Mouse (Mus musculus) lung, embryonic 15.5 days (tissue): ENCODE data around the gene Bod1l. TPM values are rescaled to one million over a fixed set of nuclear protein-coding genes. Genes with fewer than 3 reads are reported as not detected.

Experiments used
- ATAC-seq: fragments of 200-750 bp; cut with Nextera tagmentation; 2 replicates; pipeline ENCODE4 v1.8.0; 2017; ENCODE audit warnings: moderate number of reproducible peaks, borderline replicate concordance; ENCODE audit not compliant: low FRiP score, low TSS enrichment; ENCODE audit errors: extremely low read depth
- H3K27ac ChIP-seq: fragments of 300-500 bp; sonication (generic); 2 replicates; pipeline ENCODE4 v1.5.1; 2015; ENCODE audit warnings: moderate library complexity, mild to moderate bottlenecking, inconsistent platforms
- H3K27me3 ChIP-seq: fragments of 300-500 bp; sonication (generic); 2 replicates; pipeline ENCODE4 v1.6.1; 2015; ENCODE audit warnings: inconsistent platforms
- H3K36me3 ChIP-seq: fragments of 300-500 bp; sonication (generic); 2 replicates; pipeline ENCODE4 v1.6.1; 2015; ENCODE audit warnings: inconsistent platforms
- H3K4me1 ChIP-seq: fragments of 300-500 bp; sonication (generic); 2 replicates; pipeline ENCODE4 v1.6.1; 2015; ENCODE audit warnings: inconsistent platforms
- H3K4me2 ChIP-seq: fragments of 300-500 bp; sonication (generic); 2 replicates; pipeline ENCODE4 v1.6.1; 2015; ENCODE audit warnings: inconsistent platforms, mild to moderate bottlenecking, moderate library complexity
- H3K4me3 ChIP-seq: fragments of 300-500 bp; sonication (generic); 2 replicates; pipeline ENCODE4 v1.5.1; 2015; ENCODE audit warnings: mild to moderate bottlenecking, inconsistent platforms
- H3K9ac ChIP-seq: fragments of 300-500 bp; sonication (generic); 2 replicates; pipeline ENCODE4 v1.6.1; 2015; ENCODE audit warnings: inconsistent platforms
- H3K9me3 ChIP-seq: fragments of 300-500 bp; sonication (generic); 2 replicates; pipeline ENCODE4 v1.6.1; 2016; ENCODE audit warnings: inconsistent platforms
- WGBS: fragments of 180-500 bp; shearing (Covaris S2); methylation state at CpG from one replicate; pipeline ENCODE4 v1.1.7; 2015; 5-methylcytosine and 5-hydroxymethylcytosine counted together
- polyA plus RNA-seq: library from polyadenylated mRNA; unstranded; fragments of >200 nt; fragmentation: Nextera tagmentation; extraction: Ambion mirVana; gene quantifications from 2 replicates; pipeline ENCODE4 v1.2.1, GENCODE M21; 2015

Gene Bod1l
- polyA plus RNA-seq, 1 experiment from 2014 or later, result 24.0 TPM

- peaks cover 92% of the 10 kb centered on the region for H3K27me3 ChIP-seq
- peak within 1 kb of the TSS; percentile 33 for H3K4me3 ChIP-seq
- H3K36me3 ChIP-seq, result no peaks in the 10 kb centered on the region
- peaks cover 23% of the 10 kb centered on the region for H3K4me1 ChIP-seq
- under 1% methylated on average over 71 of the region's 79 CpGs for WGBS
- H3K9ac ChIP-seq, result no peak within 1 kb of the TSS
- ATAC-seq, result peak; percentile 32
- no peaks in the 10 kb centered on the region for H3K9me3 ChIP-seq
- no peak within 1 kb of the TSS for H3K27ac ChIP-seq
- H3K4me2 ChIP-seq, result peak within 1 kb of the TSS; percentile 67
These were observed 80.1 kb downstream of the Bod1l start, which contains the start of gene Nkx3-2 for GRCm38 (mm10) chr5:41763731-41764721. Nkx3-2 (minus strand) TSS chr5:41764501.

- peaks cover 23% of the 10 kb centered on the region for H3K4me1 ChIP-seq
- ATAC-seq, result 0 out of 2 replicates have a peak, but pooled peaks have one; percentile 56
- H3K27me3 ChIP-seq, result peaks cover 94% of the 10 kb centered on the region
- WGBS, result 2% methylated on average over 40 of the region's 41 CpGs
- H3K27ac ChIP-seq, result no peak overlapping the region
- H3K4me3 ChIP-seq, result peak overlapping the region; percentile 33
- no peak overlapping the region for H3K9ac ChIP-seq
- H3K9me3 ChIP-seq, result no peaks in the 10 kb centered on the region
- no peaks in the 10 kb centered on the region for H3K36me3 ChIP-seq
- H3K4me2 ChIP-seq, result peak overlapping the region; percentile 67
These were observed 81.0 kb downstream of the Bod1l start for GRCm38 (mm10) chr5:41762947-41763730.

- H3K4me1 ChIP-seq, result peaks cover 23% of the 10 kb centered on the region
- H3K27me3 ChIP-seq, result peaks cover 95% of the 10 kb centered on the region
- 10% methylated on average over 27 of the region's 27 CpGs for WGBS
- H3K4me2 ChIP-seq, result peak overlapping the region; percentile 10
- no peaks in the 10 kb centered on the region for H3K36me3 ChIP-seq
- H3K27ac ChIP-seq, result no peak overlapping the region
- no peak overlapping the region for H3K9ac ChIP-seq
- H3K9me3 ChIP-seq, result no peaks in the 10 kb centered on the region
- peak overlapping the region; percentile 5; the same call in 1 of the 2 replicates for H3K4me3 ChIP-seq
- ATAC-seq, result no peak
These were observed 81.8 kb downstream of the Bod1l start for GRCm38 (mm10) chr5:41762141-41762946.

- WGBS, result under 1% methylated on average over 56 of the region's 56 CpGs
- Histone ChIP-seq H3K27ac (no peak overlapping the region), H3K4me2 (peak overlapping the region; percentile 10), H3K4me1 (peaks cover 23% of the 10 kb centered on the region), H3K9me3 (no peaks in the 10 kb centered on the region), H3K27me3 (peaks cover 95% of the 10 kb centered on the region), H3K36me3 (no peaks in the 10 kb centered on the region), H3K9ac (no peak overlapping the region), H3K4me3 (peak overlapping the region; percentile 5; the same call in 1 of the 2 replicates)
- no peak for ATAC-seq
These were observed 82.5 kb downstream of the Bod1l start for GRCm38 (mm10) chr5:41761509-41762140.

- H3K27me3 ChIP-seq, result peaks cover 95% of the 10 kb centered on the region
- WGBS, result 4% methylated on average over 22 of the region's 22 CpGs
- no peak overlapping the region for H3K4me3 ChIP-seq
- H3K27ac ChIP-seq, result no peak overlapping the region
- H3K4me1 ChIP-seq, result peaks cover 23% of the 10 kb centered on the region
- H3K9me3 ChIP-seq, result no peaks in the 10 kb centered on the region
- H3K4me2 ChIP-seq, result no peak overlapping the region
- H3K9ac ChIP-seq, result no peak overlapping the region
- no peaks in the 10 kb centered on the region for H3K36me3 ChIP-seq
- no peak for ATAC-seq
These were observed 83.1 kb downstream of the Bod1l start for GRCm38 (mm10) chr5:41760831-41761508.

- ATAC-seq, result no peak
- H3K4me3 ChIP-seq, result no peak overlapping the region
- peaks cover 23% of the 10 kb centered on the region for H3K4me1 ChIP-seq
- H3K27me3 ChIP-seq, result peaks cover 97% of the 10 kb centered on the region
- H3K36me3 ChIP-seq, result no peaks in the 10 kb centered on the region
- no peak overlapping the region for H3K9ac ChIP-seq
- H3K27ac ChIP-seq, result no peak overlapping the region
- H3K4me2 ChIP-seq, result no peak overlapping the region
- H3K9me3 ChIP-seq, result no peaks in the 10 kb centered on the region
- WGBS, result 1% methylated on average over 8 of the region's 8 CpGs
These were observed 84.0 kb downstream of the Bod1l start for GRCm38 (mm10) chr5:41760071-41760470.

GRCm38 (mm10) chr5:41758671-41759639 is 85.2 kb downstream of the Bod1l start:
- Histone ChIP-seq H3K27ac (no peak overlapping the region), H3K27me3 (peaks cover 97% of the 10 kb centered on the region), H3K9ac (no peak overlapping the region), H3K4me3 (no peak overlapping the region), H3K4me1 (peaks cover 16% of the 10 kb centered on the region), H3K4me2 (no peak overlapping the region), H3K9me3 (no peaks in the 10 kb centered on the region), H3K36me3 (no peaks in the 10 kb centered on the region)
- ATAC-seq, result no peak
- WGBS, result 8% methylated on average over 19 of the region's 19 CpGs

- 8% methylated on average over 5 of the region's 5 CpGs for WGBS
- peaks cover 6% of the 10 kb centered on the region; the same call in 1 of the 2 replicates for H3K4me1 ChIP-seq
- no peak for ATAC-seq
These were observed 86.8 kb downstream of the Bod1l start for GRCm38 (mm10) chr5:41757338-41757737.

GRCm38 (mm10) chr5:41756396-41756795 is 87.7 kb downstream of the Bod1l start:
- Histone ChIP-seq H3K9me3 (no peaks in the 10 kb centered on the region), H3K36me3 (no peaks in the 10 kb centered on the region), H3K4me2 (no peak overlapping the region), H3K27ac (no peak overlapping the region), H3K9ac (no peak overlapping the region), H3K4me3 (no peak overlapping the region), H3K27me3 (peaks cover 97% of the 10 kb centered on the region), H3K4me1 (0 out of 2 replicates have a peak, but pooled peaks cover under 1% of the 10 kb centered on the region)
- no peak for ATAC-seq
- WGBS, result 5% methylated on average over 4 of the region's 4 CpGs

More at GRCm38 (mm10) chr5:41757338-41757737, 86.8 kb downstream of the Bod1l start:
- peaks cover 97% of the 10 kb centered on the region for H3K27me3 ChIP-seq
- H3K4me3 ChIP-seq, result no peak overlapping the region
- no peak overlapping the region for H3K4me2 ChIP-seq
- H3K36me3 ChIP-seq, result no peaks in the 10 kb centered on the region
- no peak overlapping the region for H3K27ac ChIP-seq
- no peaks in the 10 kb centered on the region for H3K9me3 ChIP-seq
- H3K9ac ChIP-seq, result no peak overlapping the region
